Mouse (Mus musculus) midbrain, embryonic 10.5 days (tissue): ENCODE results near the gene Stox1. TPM values are rescaled to one million over a fixed set of nuclear protein-coding genes. Genes with fewer than 3 reads are reported as not detected.
A peak's percentile ranks its signal among the peaks of the same experiment; 100 is the strongest.

ENCODE experiments used
- DNase-seq: peaks from one replicate; pipeline ENCODE4 v3.0.0-alpha.2; 2017; ENCODE audit warnings: low spot score
- H3K27ac ChIP-seq: fragments of 300-500 bp; sonication (generic); replicated peaks from 2 replicates; pipeline ENCODE4 v1.5.1; 2016; ENCODE audit warnings: mild to moderate bottlenecking
- H3K27me3 ChIP-seq: fragments of 300-500 bp; sonication (generic); 2 replicates; pipeline ENCODE4 v1.6.1; 2016; ENCODE audit warnings: low read depth, mild to moderate bottlenecking; ENCODE audit not compliant: poor library complexity, severe bottlenecking
- H3K36me3 ChIP-seq: fragments of 300-500 bp; sonication (generic); 2 replicates; pipeline ENCODE4 v1.6.1; 2016; ENCODE audit warnings: mild to moderate bottlenecking, moderate library complexity
- H3K4me1 ChIP-seq: fragments of 300-500 bp; sonication (generic); 2 replicates; pipeline ENCODE4 v1.6.1; 2016
- H3K4me3 ChIP-seq: fragments of 300-500 bp; sonication (generic); 2 replicates; pipeline ENCODE4 v1.5.1; 2016; ENCODE audit warnings: mild to moderate bottlenecking, moderate library complexity
- H3K9me3 ChIP-seq: fragments of 300-500 bp; sonication (generic); replicated peaks from 2 replicates; pipeline ENCODE4 v1.6.1; 2016; ENCODE audit warnings: mild to moderate bottlenecking
- WGBS: fragments of 180-500 bp; shearing (Covaris S2); methylation state at CpG from one replicate; pipeline ENCODE4 v1.1.7; 2016; 5-methylcytosine and 5-hydroxymethylcytosine counted together
- microRNA-seq: library from miRNA; unstranded; fragments of <30 nt; microRNA quantifications from one replicate; pipeline ENCODE4, GENCODE M21; 2017
- polyA plus RNA-seq: library from polyadenylated mRNA; unstranded; fragments of >200 nt; fragmentation: Nextera tagmentation; extraction: Ambion mirVana; gene quantifications from 2 replicates; pipeline ENCODE4 v1.2.1, GENCODE M21; 2016

The Stox1 gene
- polyA plus RNA-seq, 1 experiment from 2014 or later: 3.1 TPM

DNA sequence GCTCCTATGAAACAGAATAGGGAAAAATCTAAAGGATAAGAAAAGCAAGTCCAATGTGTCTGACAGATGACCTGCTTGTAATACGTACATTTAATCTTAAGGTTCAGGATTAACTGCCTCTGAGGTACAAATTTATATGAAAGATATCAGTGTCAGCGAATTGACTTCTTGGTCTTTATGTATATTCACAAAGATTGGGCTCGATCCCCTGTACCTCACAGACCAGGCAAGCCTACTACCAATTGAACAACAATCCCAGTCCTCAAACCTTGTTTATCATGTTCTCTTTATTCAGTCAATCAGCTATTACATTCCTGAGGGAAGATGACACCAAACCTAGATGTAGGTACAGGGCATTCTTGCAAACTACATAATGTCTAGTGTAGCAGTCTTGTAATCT is 74.0 kb downstream of the Stox1 start:
- H3K4me3 ChIP-seq: peak overlapping the region; percentile 95
- peaks cover 21% of the 10 kb centered on the region for H3K4me1 ChIP-seq
- peak overlapping the region; percentile 96 for H3K27ac ChIP-seq
- WGBS: 24% methylated on average over 3 of the region's 3 CpGs
- no peaks in the 10 kb centered on the region for H3K27me3 ChIP-seq
- H3K9me3 ChIP-seq: no peaks in the 10 kb centered on the region
- DNase-seq: no peak
- H3K36me3 ChIP-seq: peaks cover 12% of the 10 kb centered on the region

DNA sequence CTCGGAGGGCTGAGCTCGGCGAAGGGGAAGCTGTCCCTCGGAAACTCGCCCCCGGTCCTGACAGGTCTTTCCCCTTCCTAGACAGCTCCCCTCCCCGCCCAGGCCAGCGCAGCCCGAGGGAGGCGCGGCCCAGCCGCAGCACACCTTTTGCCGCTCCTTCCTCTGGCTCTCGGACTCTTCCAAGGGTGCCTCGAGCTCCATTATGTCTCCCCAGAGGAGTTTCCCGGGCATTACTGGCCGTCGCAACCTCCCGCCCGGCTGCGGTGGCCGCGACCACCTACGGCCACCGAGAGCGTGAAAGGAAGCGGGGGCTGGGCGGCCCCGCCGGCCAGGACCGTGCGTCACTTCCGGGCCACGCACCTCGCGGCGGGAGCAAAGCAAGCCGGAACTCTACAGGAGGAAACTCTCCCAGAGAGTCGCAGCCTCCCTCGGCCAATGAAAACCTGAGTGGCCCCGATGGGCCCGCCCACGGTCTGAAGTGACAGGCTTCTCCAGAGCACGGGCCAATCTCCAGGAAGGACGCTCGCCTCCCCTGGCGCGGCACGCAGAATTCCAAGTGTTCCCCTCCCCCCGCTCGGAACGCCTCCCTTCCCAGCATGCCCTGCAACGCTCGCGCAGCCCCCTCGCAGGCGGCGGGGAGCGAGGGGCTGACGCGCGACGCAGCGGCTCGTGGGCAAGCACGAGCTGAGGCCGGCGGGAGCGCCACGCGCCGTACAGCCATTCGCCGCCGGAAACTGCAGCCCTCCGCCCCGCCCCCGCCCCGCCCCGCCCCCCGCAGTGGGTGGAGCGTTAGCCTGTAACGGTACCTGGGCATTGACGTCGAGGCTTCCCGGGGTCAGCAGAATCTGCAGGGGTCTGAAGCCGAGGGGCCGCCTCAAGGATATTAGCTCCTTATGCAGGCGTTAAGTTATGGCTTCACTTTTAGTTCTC is 74.8 kb downstream of the Stox1 start, which contains the start of gene Ddx50:
TSS of gene Ddx50 (minus strand) at position 338 of the 930 bp plus-strand sequence.
- DNase-seq: peak; percentile 100
- Histone ChIP-seq H3K9me3 (no peaks in the 10 kb centered on the region), H3K27ac (peak within 1 kb of the TSS; percentile 96), H3K4me1 (peaks cover 21% of the 10 kb centered on the region), H3K27me3 (no peaks in the 10 kb centered on the region), H3K36me3 (peaks cover 20% of the 10 kb centered on the region), H3K4me3 (peak within 1 kb of the TSS; percentile 95)
- under 1% methylated on average over 89 of the region's 89 CpGs for WGBS

DNA sequence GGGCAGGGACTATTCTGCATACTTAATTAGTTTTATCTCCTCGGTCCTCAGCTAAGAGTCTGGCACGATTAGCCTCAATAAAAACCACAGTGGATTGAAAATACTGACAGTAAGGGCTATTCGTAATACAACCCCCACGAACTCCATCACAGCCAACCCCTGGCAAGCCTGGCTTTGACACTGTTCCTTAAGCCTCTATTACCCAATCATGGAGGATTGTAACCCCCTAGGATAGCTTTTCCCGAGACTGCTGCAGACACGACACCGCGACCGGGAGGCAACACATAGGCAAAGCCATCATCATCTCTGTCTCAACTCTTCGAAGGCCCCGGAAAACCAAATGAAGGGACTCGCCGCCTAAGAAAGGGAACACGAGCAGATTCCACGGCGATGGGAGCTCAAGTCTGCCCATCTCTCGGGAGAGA is 75.6 kb downstream of the Stox1 start:
- Histone ChIP-seq H3K9me3 (no peaks in the 10 kb centered on the region), H3K27ac (peak overlapping the region; percentile 96), H3K27me3 (no peaks in the 10 kb centered on the region), H3K4me1 (peaks cover 21% of the 10 kb centered on the region), H3K4me3 (peak overlapping the region; percentile 95), H3K36me3 (peaks cover 28% of the 10 kb centered on the region)
- DNase-seq: no peak
- under 1% methylated on average over 17 of the region's 17 CpGs for WGBS

Small RNA genes within 50 kb of the gene (microRNA-seq; reads per million reads assigned to microRNA genes)
- not detected for gene Mir7215

Other genes with a start within 250 kb of the Stox1 start
- gene Vps26a, start 239.3 kb downstream of the Stox1 start, polyA plus RNA-seq: 91.9 and 94.1 TPM in 2 replicates
- 2.9 and 3.9 TPM in 2 replicates for gene Srgn, start 198.7 kb downstream of the Stox1 start, polyA plus RNA-seq
- gene Kif1bp, start 147.7 kb downstream of the Stox1 start, polyA plus RNA-seq: 39.5 and 44.7 TPM in 2 replicates
- gene Ddx21, start 123.8 kb downstream of the Stox1 start, polyA plus RNA-seq: 30.0 and 32.8 TPM in 2 replicates
- 104 and 111 TPM in 2 replicates for gene Ddx50, start 74.9 kb downstream of the Stox1 start, polyA plus RNA-seq
- gene Ccar1, start 66.2 kb upstream of the Stox1 start, polyA plus RNA-seq: 156 TPM in 2 replicates
- gene Tet1, start 182.9 kb upstream of the Stox1 start, polyA plus RNA-seq: 24.8 and 31.3 TPM in 2 replicates
- 8.5 and 9.4 TPM in 2 replicates for gene Slc25a16, start 194.5 kb upstream of the Stox1 start, polyA plus RNA-seq
- 28.7 and 31.9 TPM in 2 replicates for gene Dna2, start 220.9 kb upstream of the Stox1 start, polyA plus RNA-seq